Mouse (Mus musculus) ES-Bruce4 (cell line): ENCODE data around the gene Snx10. TPM values are rescaled to one million over a fixed set of nuclear protein-coding genes. Genes with fewer than 3 reads are reported as not detected.
A peak's percentile ranks its signal among the peaks of the same experiment; 100 is the strongest.
"Not testable (repeated sequence)": the region's sequence is repeated elsewhere in the genome, so short reads cannot be mapped to it uniquely, and the experiment has no call there.

Experiments
- H3K27ac ChIP-seq: 2 replicates; pipeline ENCODE4 v1.5.1; 2012; ENCODE audit warnings: low read length, inconsistent platforms; ENCODE audit not compliant: insufficient read depth
- H3K27me3 ChIP-seq: 2 replicates; pipeline ENCODE4 v1.6.1; 2012; ENCODE audit warnings: mild to moderate bottlenecking, low read length, inconsistent platforms; ENCODE audit not compliant: control insufficient read depth, poor library complexity, insufficient read depth, severe bottlenecking
- H3K36me3 ChIP-seq: 2 replicates; pipeline ENCODE4 v1.6.1; 2012; ENCODE audit warnings: inconsistent platforms, mild to moderate bottlenecking, low read length, moderate library complexity; ENCODE audit not compliant: control insufficient read depth, poor library complexity, insufficient read depth, severe bottlenecking
- H3K4me1 ChIP-seq: one replicate; pipeline ENCODE4 v1.8.1; 2011; ENCODE audit warnings: low read length; ENCODE audit not compliant: control insufficient read depth, insufficient read depth
- H3K4me3 ChIP-seq: 2 replicates; pipeline ENCODE4 v1.5.1; 2011; ENCODE audit warnings: low read depth, mild to moderate bottlenecking, low read length
- H3K9ac ChIP-seq: 2 replicates; pipeline ENCODE4 v1.6.1; 2012; ENCODE audit warnings: low read depth, mild to moderate bottlenecking, inconsistent platforms; ENCODE audit not compliant: poor library complexity, severe bottlenecking
- H3K9me3 ChIP-seq: replicated peaks from 2 replicates; pipeline ENCODE4 v1.6.1; 2012; ENCODE audit warnings: mild to moderate bottlenecking, low read length, inconsistent platforms; ENCODE audit not compliant: control insufficient read depth, poor library complexity, insufficient read depth, severe bottlenecking
- CTCF ChIP-seq: IDR thresholded peaks from one replicate; pipeline ENCODE4 v1.8.1; 2011; ENCODE audit warnings: low read depth, low read length
- EP300 ChIP-seq: IDR thresholded peaks from 2 replicates; pipeline ENCODE4 v1.6.1; 2011; ENCODE audit warnings: low read depth, low read length; ENCODE audit not compliant: insufficient read depth
- POLR2A ChIP-seq: IDR thresholded peaks from one replicate; pipeline ENCODE4 v1.8.1; 2011; ENCODE audit warnings: low read length; ENCODE audit not compliant: insufficient read depth
- polyA plus RNA-seq: library from polyadenylated mRNA; stranded (reverse); fragments of >200 nt; gene quantifications from 2 replicates; pipeline ENCODE4 v1.2.4, GENCODE M21; 2011; ENCODE audit warnings: low read depth; ENCODE audit not compliant: missing spikeins, insufficient read depth, insufficient read length

Gene Snx10
- 79.2 and 87.2 TPM in 2 replicates for polyA plus RNA-seq

- Histone ChIP-seq H3K4me3 (peak within 1 kb of the TSS; percentile 98), H3K4me1 (peaks cover 2% of the 10 kb centered on the region), H3K27ac (peak within 1 kb of the TSS; percentile 56), H3K27me3 (no peaks in the 10 kb centered on the region), H3K36me3 (no peaks in the 10 kb centered on the region), H3K9ac (peak within 1 kb of the TSS; percentile 96), H3K9me3 (no peaks in the 10 kb centered on the region)
- TF ChIP-seq CTCF = no peak
- TF ChIP-seq EP300 = no peak
- no peak for TF ChIP-seq POLR2A
These were observed at the start of gene Snx10 for GRCm38 (mm10) chr6:51523807-51524320. Gene Snx10 (plus strand): TSS chr6:51523901.

DNA sequence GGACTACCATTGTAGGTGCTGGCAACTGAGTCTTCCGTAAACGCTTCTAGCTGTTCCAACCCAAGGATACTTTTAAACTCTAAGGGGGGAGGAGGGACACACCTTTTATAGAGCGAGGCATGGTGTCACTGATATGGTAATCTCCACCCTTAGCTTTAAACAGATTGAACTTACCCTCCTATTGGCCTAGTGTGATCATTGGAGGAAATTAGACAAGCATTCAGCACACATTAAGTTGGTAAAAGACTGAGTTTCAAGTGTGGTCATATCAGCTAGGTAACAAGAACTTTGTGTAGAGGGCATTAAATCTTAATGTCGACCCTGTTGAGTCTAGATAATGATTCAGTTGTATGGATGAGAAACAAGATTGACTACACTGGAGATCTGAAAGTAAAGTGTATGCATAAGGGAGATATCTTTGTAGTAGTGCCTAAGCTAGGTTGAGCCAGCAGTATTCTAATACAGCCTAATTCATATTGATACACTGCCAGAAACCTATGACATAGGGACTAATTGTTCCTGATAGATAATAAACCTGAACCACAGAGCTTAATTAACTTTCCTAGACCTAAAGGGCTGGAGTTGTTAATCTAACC, 44.5 kb upstream of the Snx10 start:
- Histone ChIP-seq H3K36me3 (peaks cover 74% of the 10 kb centered on the region), H3K4me1 (peaks cover 1% of the 10 kb centered on the region), H3K27me3 (no peaks in the 10 kb centered on the region), H3K27ac (no peak overlapping the region), H3K9ac (no peak overlapping the region), H3K9me3 (no peaks in the 10 kb centered on the region), H3K4me3 (no peak overlapping the region)
- TF ChIP-seq CTCF (no peak), EP300 (no peak), POLR2A (no peak)

DNA sequence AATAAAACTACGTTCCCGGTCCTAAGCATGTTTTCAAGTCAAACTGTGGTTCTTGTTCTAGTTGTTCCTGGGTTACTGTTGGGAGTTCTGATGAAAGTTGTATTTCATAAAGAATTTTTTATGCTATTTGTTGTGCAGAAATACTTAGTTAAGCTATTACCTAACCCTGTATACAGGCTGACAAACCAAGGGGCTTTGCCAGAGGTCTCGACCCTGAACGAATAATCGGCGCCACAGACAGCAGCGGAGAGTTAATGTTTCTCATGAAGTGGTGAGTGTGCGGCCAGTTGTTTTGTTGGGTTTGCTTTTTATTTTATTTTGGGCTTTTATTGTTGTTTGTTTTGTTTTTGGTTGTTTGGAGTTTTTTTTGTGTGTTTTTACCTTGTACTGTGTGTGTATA, 42.2 kb upstream of the Snx10 start:
- Histone ChIP-seq H3K27me3 (no peaks in the 10 kb centered on the region), H3K36me3 (peaks cover 55% of the 10 kb centered on the region), H3K4me3 (no peak overlapping the region), H3K27ac (no peak overlapping the region), H3K9ac (no peak overlapping the region), H3K9me3 (peaks cover 7% of the 10 kb centered on the region), H3K4me1 (no peaks in the 10 kb centered on the region)
- no peak for TF ChIP-seq POLR2A
- TF ChIP-seq CTCF = no peak
- no peak for TF ChIP-seq EP300

DNA sequence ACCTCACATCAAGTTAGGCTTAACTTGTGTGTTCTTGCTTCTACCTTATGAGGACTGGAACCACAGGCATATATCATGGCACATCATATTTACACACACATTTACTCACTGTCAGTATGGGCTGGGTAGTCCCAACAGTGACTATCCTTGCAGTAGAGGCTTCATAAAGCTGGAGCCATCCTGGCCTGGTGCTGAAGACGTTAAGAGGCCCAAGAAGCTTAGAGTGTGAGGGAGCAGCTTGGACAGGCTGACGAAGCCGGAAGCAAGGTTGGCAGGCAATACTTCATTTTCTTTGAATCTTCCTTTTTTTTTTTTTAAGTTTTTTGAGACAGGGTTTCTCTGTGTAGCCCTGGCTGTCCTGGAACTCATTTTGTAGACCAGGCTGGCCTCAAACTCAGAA, 39.8 kb upstream of the Snx10 start:
- H3K9ac ChIP-seq = no peak overlapping the region
- no peaks in the 10 kb centered on the region for H3K4me1 ChIP-seq
- H3K9me3 ChIP-seq = peaks cover 24% of the 10 kb centered on the region
- H3K4me3 ChIP-seq = no peak overlapping the region
- no peak overlapping the region for H3K27ac ChIP-seq
- peaks cover 38% of the 10 kb centered on the region for H3K36me3 ChIP-seq
- H3K27me3 ChIP-seq = no peaks in the 10 kb centered on the region
- TF ChIP-seq CTCF (no peak), POLR2A (no peak), EP300 (no peak)

DNA sequence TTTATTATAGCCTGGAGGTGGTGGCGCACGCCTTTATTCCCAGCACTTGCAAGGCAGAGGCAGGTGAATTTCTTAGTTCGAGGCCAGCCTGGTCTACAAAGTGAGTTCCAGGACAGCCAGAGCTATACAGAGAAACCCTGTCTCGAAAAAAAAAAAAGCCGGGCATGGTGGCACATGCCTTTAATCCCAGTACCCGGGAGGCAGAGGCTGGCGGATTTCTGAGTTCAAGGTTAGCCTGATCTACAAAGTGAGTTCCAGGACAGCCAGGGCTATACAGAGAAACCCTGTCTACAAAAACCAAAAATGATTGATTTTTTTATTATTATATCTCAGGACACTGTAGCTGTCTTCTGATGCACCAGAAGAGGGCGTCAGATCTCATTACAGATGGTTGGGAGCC, 39.1 kb upstream of the Snx10 start:
- H3K4me3 ChIP-seq, H3K4me1 ChIP-seq, H3K27me3 ChIP-seq, H3K9ac ChIP-seq, H3K27ac ChIP-seq: not testable (repeated sequence)
- peaks cover 24% of the 10 kb centered on the region for H3K9me3 ChIP-seq
- H3K36me3 ChIP-seq = peaks cover 31% of the 10 kb centered on the region

GRCm38 (mm10) chr6:51485646-51486045, 38.1 kb upstream of the Snx10 start:
- no peak for TF ChIP-seq POLR2A
- TF ChIP-seq EP300 = no peak
- TF ChIP-seq CTCF = no peak
- H3K27me3 ChIP-seq = no peaks in the 10 kb centered on the region
- no peaks in the 10 kb centered on the region for H3K4me1 ChIP-seq
- H3K27ac ChIP-seq = peak overlapping the region; percentile 11; the same call in 1 of the 2 replicates
- H3K9me3 ChIP-seq = peaks cover 24% of the 10 kb centered on the region
- no peak overlapping the region for H3K4me3 ChIP-seq
- peaks cover 22% of the 10 kb centered on the region for H3K36me3 ChIP-seq
- no peak overlapping the region for H3K9ac ChIP-seq
